Mouse (Mus musculus): ENCODE measurements at regions not wholly inside any gene's neighbourhood (a gene's known extent, or its start where the extent isn't known, plus 50 kb on each side); places are given as distances from the start of the nearest gene placed in this dataset.

DNA sequence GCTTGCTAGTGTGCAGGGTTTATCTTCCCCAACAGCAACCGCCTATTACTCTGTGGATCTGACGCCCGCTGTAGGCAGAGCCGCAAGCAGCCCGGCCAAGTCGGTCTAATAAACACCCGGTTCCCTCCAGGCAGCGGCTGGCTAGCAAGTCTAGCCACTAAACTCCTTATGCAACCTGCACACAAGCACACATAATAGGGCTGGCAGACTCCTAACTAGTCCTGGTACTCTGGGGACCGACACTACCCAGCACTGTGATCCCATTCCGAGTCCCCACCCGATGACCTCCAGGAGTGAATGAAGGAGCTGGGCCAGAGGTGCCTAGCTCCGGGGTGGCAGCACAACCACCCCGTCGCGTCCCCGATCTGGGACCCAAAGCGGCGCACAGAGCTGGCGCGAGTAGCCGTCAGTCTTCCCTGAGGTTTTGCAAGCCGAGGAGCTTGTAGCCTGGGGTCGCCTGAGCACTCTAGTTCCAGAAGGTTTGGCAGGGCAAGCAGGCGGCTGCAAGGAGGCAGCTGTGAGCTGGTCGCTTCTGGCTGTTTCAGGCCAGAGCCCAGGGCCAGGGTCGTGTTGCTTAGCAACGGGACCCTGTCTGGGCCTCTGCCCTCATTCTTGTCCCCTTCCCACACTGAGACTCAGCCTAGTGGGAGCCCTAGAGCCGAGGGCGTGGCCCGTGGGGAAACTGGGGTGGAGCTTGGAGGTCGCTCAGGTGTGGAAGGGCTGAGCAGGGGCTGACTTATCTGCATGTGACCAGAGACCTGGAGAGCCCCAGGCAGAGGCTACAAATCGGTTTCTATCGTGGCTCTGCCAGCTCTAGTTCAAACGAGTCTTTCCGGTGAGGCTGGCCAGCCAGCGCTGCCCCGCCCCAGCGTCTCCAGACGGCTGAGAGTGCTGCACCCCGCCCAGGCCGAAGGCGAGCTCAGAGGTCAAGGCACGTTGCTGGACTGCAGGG is 86.1 kb downstream of the Kctd15 start:
- TF ChIP-seq POLR2A (IDR thresholded peaks at IDR 0.05; ENCODE audit: low read depth, low read length): no peak
- no peak for TF ChIP-seq CTCF (IDR thresholded peaks at IDR 0.05; ENCODE audit: extremely low read depth, insufficient read length, insufficient replicate concordance, low read depth, low read length)
